18 mouse cellular contexts compared by ENCODE assay signal in the genomic region with DNA sequence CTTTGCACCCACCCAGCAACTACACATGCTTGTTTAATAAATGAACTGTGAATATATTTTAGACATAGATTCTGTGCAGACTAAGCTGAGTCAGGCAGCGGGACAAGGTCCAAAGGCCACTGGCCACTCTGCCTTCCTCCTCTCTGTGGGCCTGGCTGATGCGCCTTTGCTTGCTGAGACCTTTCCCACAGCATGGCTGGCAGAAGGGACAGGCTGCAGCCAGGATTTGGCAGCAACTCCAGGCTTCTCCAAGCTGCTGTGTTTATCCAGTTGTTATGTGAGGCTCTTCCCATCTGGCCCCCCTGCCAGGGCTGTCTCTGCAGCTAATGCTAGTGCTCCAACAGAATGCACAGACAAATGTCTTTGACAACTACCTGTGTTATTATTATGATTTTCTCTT.
DNase-seq lines count a peak whose midpoint lies in the region; ATAC-seq and TF ChIP-seq lines count a peak whose summit lies in the region.
"Had no signal": no experiment of that assay in that cellular context is flagged by ENCODE, and none has a peak within 500 bp of the region (broad histone marks: within the 10 kb centered on the region; RNA-seq: fewer than 3 reads in every experiment).

No protein-coding gene starts in this region.

- no peak overlapping the region for H3K9ac ChIP-seq in lung, embryonic 14.5 days
- H3K9ac ChIP-seq: embryonic facial prominence, embryonic 13.5 days; forebrain, embryonic 15.5 days; heart, embryonic 12.5 days; limb, embryonic 13.5 days; neural tube, embryonic 13.5 days had no signal

- TF ChIP-seq CTCF in lung, embryonic 14.5 days (IDR thresholded peaks at IDR 0.05; ENCODE audit: low read depth) = no peak
- no peak for TF ChIP-seq CTCF in kidney, adult 2 months (conservative IDR thresholded peaks at IDR 0.05; ENCODE audit: insufficient read depth, insufficient read length, low read depth, low read length)

- H3K9me3 ChIP-seq in lung, embryonic 14.5 days (ENCODE audit: low read depth, low read length) = no peaks in the 10 kb centered on the region
- H3K9me3 ChIP-seq: embryonic facial prominence, embryonic 13.5 days; forebrain, embryonic 15.5 days; heart, embryonic 12.5 days; limb, embryonic 13.5 days; neural tube, embryonic 13.5 days had no signal

- H3K4me2 ChIP-seq in lung, embryonic 14.5 days = no peak overlapping the region
- H3K4me2 ChIP-seq: embryonic facial prominence, embryonic 13.5 days; forebrain, embryonic 15.5 days; heart, embryonic 12.5 days; limb, embryonic 13.5 days; neural tube, embryonic 13.5 days had no signal

- no peak for TF ChIP-seq POLR2A in kidney, adult 2 months (IDR thresholded peaks at IDR 0.05; ENCODE audit: low read depth, low read length)

- H3K27me3 ChIP-seq in lung, embryonic 14.5 days (ENCODE audit: insufficient read depth, low read length) = no peaks in the 10 kb centered on the region
- no peaks in the 10 kb centered on the region for H3K27me3 ChIP-seq in kidney, adult 2 months (replicated peaks; ENCODE audit: control insufficient read depth, insufficient read depth, low read length)
- H3K27me3 ChIP-seq: embryonic facial prominence, embryonic 13.5 days; forebrain, embryonic 15.5 days; limb, embryonic 13.5 days; neural tube, embryonic 13.5 days had no signal

- H3K36me3 ChIP-seq in lung, embryonic 14.5 days (ENCODE audit: insufficient read depth) = no peaks in the 10 kb centered on the region
- H3K36me3 ChIP-seq in kidney, adult 2 months (ENCODE audit: control insufficient read depth, insufficient read depth, low read length) = no peaks in the 10 kb centered on the region
- H3K36me3 ChIP-seq: embryonic facial prominence, embryonic 13.5 days; forebrain, embryonic 15.5 days; heart, embryonic 12.5 days; limb, embryonic 13.5 days; neural tube, embryonic 13.5 days had no signal

- DNase-seq in frontal cortex, adult 2 months (ENCODE audit: extremely low spot score in 1 of 2, low spot score in 1 of 2) = no peak
- peak; percentile 69 for DNase-seq in lung, embryonic 14.5 days
- DNase-seq in lung, postnatal 36 days = no peak
- peak; percentile 2 for DNase-seq in adipocyte (ENCODE audit: low spot score)
- DNase-seq in kidney, adult 2 months = peak; percentile 90
- DNase-seq in thymus, postnatal 14 days = no peak
- no peak for DNase-seq in thymus, postnatal 10 days (ENCODE audit: low spot score in 2 of 2)
- DNase-seq: adrenal gland, adult 8-10 months; gastrocnemius, postnatal 25 days; heart, postnatal 4 days; retina, postnatal 1 day had no signal

- WGBS in lung, embryonic 14.5 days = 54% methylated on average over 2 of the region's 2 CpGs
- 54% methylated on average over 2 of the region's 2 CpGs for whole genome bisulfite sequencing in kidney, adult 2 months

- H3K4me3 ChIP-seq in lung, embryonic 14.5 days (ENCODE audit: low read depth, low read length) = no peak overlapping the region
- H3K4me3 ChIP-seq in kidney, adult 2 months (ENCODE audit: insufficient read depth, low read depth, low read length) = no peak overlapping the region
- H3K4me3 ChIP-seq: embryonic facial prominence, embryonic 13.5 days; forebrain, embryonic 15.5 days; heart, embryonic 12.5 days; left cerebral cortex, adult 2 months; limb, embryonic 13.5 days; neural tube, embryonic 13.5 days had no signal

- H3K27ac ChIP-seq in lung, embryonic 14.5 days (ENCODE audit: low read depth) = no peak overlapping the region
- peak overlapping the region; percentile 10; the same call in 1 of the 2 replicates for H3K27ac ChIP-seq in kidney, adult 2 months (ENCODE audit: insufficient read depth, low read depth, low read length)
- H3K27ac ChIP-seq: embryonic facial prominence, embryonic 13.5 days; forebrain, embryonic 15.5 days; left cerebral cortex, adult 2 months; limb, embryonic 13.5 days; neural tube, embryonic 13.5 days had no signal

- 0 out of 2 replicates have a peak, but pooled peaks have one; percentile 31 for ATAC-seq in frontal cortex, adult (ENCODE audit: low TSS enrichment)
- ATAC-seq in lung, embryonic 14.5 days (ENCODE audit: insufficient read depth) = peak; percentile 84
- ATAC-seq: forebrain, embryonic 15.5 days had no signal

- no peaks in the 10 kb centered on the region for H3K4me1 ChIP-seq in lung, embryonic 14.5 days (ENCODE audit: insufficient read depth)
- peaks cover 5% of the 10 kb centered on the region; the same call in 1 of the 2 replicates for H3K4me1 ChIP-seq in kidney, adult 2 months (ENCODE audit: control insufficient read depth, insufficient read depth, low read length)
- H3K4me1 ChIP-seq: embryonic facial prominence, embryonic 13.5 days; forebrain, embryonic 15.5 days; heart, embryonic 12.5 days; limb, embryonic 13.5 days; neural tube, embryonic 13.5 days had no signal

Comparison
In these comparisons a context has a peak if more than half of its experiments do, and no peak if none do; other contexts are left out.
1. DNase-seq: peak in lung, embryonic 14.5 days (single experiment), adipocyte (single experiment) and kidney, adult 2 months (single experiment); none in frontal cortex, adult 2 months (0 of 2), lung, postnatal 36 days (single experiment), thymus, postnatal 14 days (single experiment) and thymus, postnatal 10 days (0 of 2).